Mouse (Mus musculus): ENCODE results near the gene Rab3a. TPM values are rescaled to one million over a fixed set of nuclear protein-coding genes. Genes with fewer than 3 reads are reported as not detected.

Gene Rab3a
- polyA plus RNA-seq, 1 experiment = 1,160 TPM

GRCm38 (mm10) chr8:70769359-70769758 lies 14.9 kb downstream of the Rab3a start:
- H3K27ac ChIP-seq (ENCODE audit: insufficient read depth, low read length) = no peak overlapping the region
- peaks cover 8% of the 10 kb centered on the region for H3K4me1 ChIP-seq (ENCODE audit: control insufficient read depth, insufficient read depth, low read length)

GRCm38 (mm10) chr8:70769858-70770257 lies 15.4 kb downstream of the Rab3a start:
- TF ChIP-seq CTCF (IDR thresholded peaks at IDR 0.05; ENCODE audit: extremely low read depth, insufficient read depth, low read length) = no peak
- TF ChIP-seq POLR2A (IDR thresholded peaks at IDR 0.05; ENCODE audit: extremely low read depth, insufficient read depth, low read length) = no peak
- H3K27ac ChIP-seq (ENCODE audit: insufficient read depth, low read length) = no peak overlapping the region
- H3K4me1 ChIP-seq (ENCODE audit: control insufficient read depth, insufficient read depth, low read length) = peaks cover 8% of the 10 kb centered on the region
- H3K4me3 ChIP-seq (ENCODE audit: insufficient read depth, low read length) = no peak overlapping the region

More at GRCm38 (mm10) chr8:70769359-70769758, 14.9 kb downstream of the Rab3a start:
- TF ChIP-seq POLR2A (IDR thresholded peaks at IDR 0.05; ENCODE audit: extremely low read depth, insufficient read depth, low read length) = no peak
- peak; percentile 100 for TF ChIP-seq CTCF (IDR thresholded peaks at IDR 0.05; ENCODE audit: extremely low read depth, insufficient read depth, low read length)
- no peak overlapping the region for H3K4me3 ChIP-seq (ENCODE audit: insufficient read depth, low read length)

GRCm38 (mm10) chr8:70770748-70771147 lies 16.3 kb downstream of the Rab3a start:
- Histone ChIP-seq H3K4me1 (ENCODE audit: control insufficient read depth, insufficient read depth, low read length) (peaks cover 13% of the 10 kb centered on the region), H3K4me3 (ENCODE audit: insufficient read depth, low read length) (no peak overlapping the region), H3K27ac (ENCODE audit: insufficient read depth, low read length) (no peak overlapping the region)
- no peak for TF ChIP-seq CTCF (IDR thresholded peaks at IDR 0.05; ENCODE audit: extremely low read depth, insufficient read depth, low read length)
- TF ChIP-seq POLR2A (IDR thresholded peaks at IDR 0.05; ENCODE audit: extremely low read depth, insufficient read depth, low read length) = no peak

GRCm38 (mm10) chr8:70771217-70771616 lies 16.7 kb downstream of the Rab3a start:
- Histone ChIP-seq H3K27ac (ENCODE audit: insufficient read depth, low read length) (no peak overlapping the region), H3K4me3 (ENCODE audit: insufficient read depth, low read length) (no peak overlapping the region), H3K4me1 (ENCODE audit: control insufficient read depth, insufficient read depth, low read length) (peaks cover 10% of the 10 kb centered on the region)
- TF ChIP-seq POLR2A (IDR thresholded peaks at IDR 0.05; ENCODE audit: extremely low read depth, insufficient read depth, low read length) (no peak), CTCF (IDR thresholded peaks at IDR 0.05; ENCODE audit: extremely low read depth, insufficient read depth, low read length) (no peak)

- Histone ChIP-seq H3K27ac (ENCODE audit: insufficient read depth, low read length) (no peak overlapping the region), H3K4me3 (ENCODE audit: insufficient read depth, low read length) (no peak overlapping the region), H3K4me1 (ENCODE audit: control insufficient read depth, insufficient read depth, low read length) (peaks cover 8% of the 10 kb centered on the region; the same call in 1 of the 2 replicates)
- no peak for TF ChIP-seq POLR2A (IDR thresholded peaks at IDR 0.05; ENCODE audit: extremely low read depth, insufficient read depth, low read length)
Measured at GRCm38 (mm10) chr8:70772075-70772474, 17.6 kb downstream of the Rab3a start.

- Histone ChIP-seq H3K4me1 (ENCODE audit: control insufficient read depth, insufficient read depth, low read length) (peaks cover 8% of the 10 kb centered on the region; the same call in 1 of the 2 replicates), H3K27ac (ENCODE audit: insufficient read depth, low read length) (no peak overlapping the region), H3K4me3 (ENCODE audit: insufficient read depth, low read length) (no peak overlapping the region)
- no peak for TF ChIP-seq POLR2A (IDR thresholded peaks at IDR 0.05; ENCODE audit: extremely low read depth, insufficient read depth, low read length)
- no peak for TF ChIP-seq CTCF (IDR thresholded peaks at IDR 0.05; ENCODE audit: extremely low read depth, insufficient read depth, low read length)
Measured at GRCm38 (mm10) chr8:70772890-70773289, 18.4 kb downstream of the Rab3a start.

- Histone ChIP-seq H3K27ac (ENCODE audit: insufficient read depth, low read length) (peak overlapping the region; percentile 41; the same call in 1 of the 2 replicates), H3K4me1 (ENCODE audit: control insufficient read depth, insufficient read depth, low read length) (peaks cover 8% of the 10 kb centered on the region; the same call in 1 of the 2 replicates), H3K4me3 (ENCODE audit: insufficient read depth, low read length) (no peak overlapping the region)
- TF ChIP-seq CTCF (IDR thresholded peaks at IDR 0.05; ENCODE audit: extremely low read depth, insufficient read depth, low read length) = no peak
- TF ChIP-seq POLR2A (IDR thresholded peaks at IDR 0.05; ENCODE audit: extremely low read depth, insufficient read depth, low read length) = no peak
Measured at GRCm38 (mm10) chr8:70773410-70773809, 18.9 kb downstream of the Rab3a start.

GRCm38 (mm10) chr8:70773833-70774232 lies 19.4 kb downstream of the Rab3a start:
- TF ChIP-seq POLR2A (IDR thresholded peaks at IDR 0.05; ENCODE audit: extremely low read depth, insufficient read depth, low read length) (no peak), CTCF (IDR thresholded peaks at IDR 0.05; ENCODE audit: extremely low read depth, insufficient read depth, low read length) (no peak)
- Histone ChIP-seq H3K4me3 (ENCODE audit: insufficient read depth, low read length) (no peak overlapping the region), H3K4me1 (ENCODE audit: control insufficient read depth, insufficient read depth, low read length) (peaks cover 8% of the 10 kb centered on the region; the same call in 1 of the 2 replicates), H3K27ac (ENCODE audit: insufficient read depth, low read length) (peak overlapping the region; percentile 41; the same call in 1 of the 2 replicates)

GRCm38 (mm10) chr8:70774740-70775139 lies 20.3 kb downstream of the Rab3a start:
- TF ChIP-seq POLR2A (IDR thresholded peaks at IDR 0.05; ENCODE audit: extremely low read depth, insufficient read depth, low read length) (no peak), CTCF (IDR thresholded peaks at IDR 0.05; ENCODE audit: extremely low read depth, insufficient read depth, low read length) (no peak)
- no peak overlapping the region for H3K4me3 ChIP-seq (ENCODE audit: insufficient read depth, low read length)

GRCm38 (mm10) chr8:70775227-70775626 lies 20.7 kb downstream of the Rab3a start:
- Histone ChIP-seq H3K27ac (ENCODE audit: insufficient read depth, low read length) (no peak overlapping the region), H3K4me1 (ENCODE audit: control insufficient read depth, insufficient read depth, low read length) (peaks cover 8% of the 10 kb centered on the region; the same call in 1 of the 2 replicates)
- TF ChIP-seq CTCF (IDR thresholded peaks at IDR 0.05; ENCODE audit: extremely low read depth, insufficient read depth, low read length) = no peak
- TF ChIP-seq POLR2A (IDR thresholded peaks at IDR 0.05; ENCODE audit: extremely low read depth, insufficient read depth, low read length) = no peak

More at GRCm38 (mm10) chr8:70774740-70775139, 20.3 kb downstream of the Rab3a start:
- no peak overlapping the region for H3K27ac ChIP-seq (ENCODE audit: insufficient read depth, low read length)
- H3K4me1 ChIP-seq (ENCODE audit: control insufficient read depth, insufficient read depth, low read length) = peaks cover 8% of the 10 kb centered on the region; the same call in 1 of the 2 replicates

More at GRCm38 (mm10) chr8:70775227-70775626, 20.7 kb downstream of the Rab3a start:
- H3K4me3 ChIP-seq (ENCODE audit: insufficient read depth, low read length) = peak overlapping the region; percentile 41
